Mouse (Mus musculus): ENCODE results near the gene Gorasp2.

GRCm38 (mm10) chr2:70645266-70645780 is 16.1 kb upstream of the Gorasp2 start:
- TF ChIP-seq CTCF (IDR thresholded peaks at IDR 0.05; ENCODE audit: low read depth, low read length) (no peak), EP300 (IDR thresholded peaks at IDR 0.05; ENCODE audit: insufficient read depth, low read depth, low read length) (no peak)

All from ES-Bruce4 (cell line).